Mouse (Mus musculus) liver, embryonic 14.5 days (tissue): ENCODE measurements around the gene Fxyd7. TPM values are rescaled to one million over a fixed set of nuclear protein-coding genes. Genes with fewer than 3 reads are reported as not detected.

Source experiments
- ATAC-seq: fragments of 200-750 bp; cut with Nextera tagmentation; 2 replicates; pipeline ENCODE4 v1.8.0; 2017; ENCODE audit warnings: moderate number of reproducible peaks, mild to moderate bottlenecking, moderate library complexity; ENCODE audit not compliant: insufficient read depth
- DNase-seq, 3 experiments: peaks; one replicate each; pipeline ENCODE4 v3.0.0-alpha.2; 2012 to 2013; ENCODE audit warnings: low read depth in 3 of 3, low spot score in 3 of 3
- H3K27ac ChIP-seq: fragments of 300-500 bp; sonication (generic); 2 replicates; pipeline ENCODE4 v1.5.1; 2014; ENCODE audit warnings: moderate library complexity, mild to moderate bottlenecking, control low read depth, inconsistent platforms
- H3K27me3 ChIP-seq: fragments of 300-500 bp; sonication (generic); 2 replicates; pipeline ENCODE4 v1.6.1; 2014; ENCODE audit warnings: mild to moderate bottlenecking, low read length, moderate library complexity; ENCODE audit not compliant: control insufficient read depth, insufficient read depth
- H3K36me3 ChIP-seq: fragments of 300-500 bp; sonication (generic); replicated peaks from 2 replicates; pipeline ENCODE4 v1.6.1; 2014; ENCODE audit warnings: low read depth; ENCODE audit not compliant: control insufficient read depth, insufficient read depth
- H3K4me1 ChIP-seq, 2 experiments: fragments of 200-500 bp in 1 of 2; fragments of 300-500 bp in 1 of 2; sonication (generic) in 1 of 2; replicated peaks; 2 replicates each; pipeline ENCODE4 v1.6.1; 2012 to 2014; ENCODE audit warnings: antibody characterized with exemption in 1 of 2, inconsistent platforms in 1 of 2, low read length in 1 of 2; ENCODE audit not compliant: control insufficient read depth in 2 of 2, insufficient read depth in 2 of 2
- H3K4me2 ChIP-seq: fragments of 300-500 bp; sonication (generic); 2 replicates; pipeline ENCODE4 v1.6.1; 2014; ENCODE audit warnings: low read depth, mild to moderate bottlenecking, control low read depth, moderate library complexity
- H3K4me3 ChIP-seq, 2 experiments: fragments of 200-500 bp in 1 of 2; fragments of 300-500 bp in 1 of 2; sonication (generic) in 1 of 2; 2 replicates each; pipeline ENCODE4 v1.5.1; 2012 to 2014; ENCODE audit warnings: low read depth in 2 of 2, low read length in 2 of 2, mild to moderate bottlenecking in 2 of 2, control low read depth in 1 of 2, inconsistent platforms in 1 of 2, moderate library complexity in 1 of 2; ENCODE audit not compliant: insufficient read depth in 1 of 2
- H3K9ac ChIP-seq: fragments of 300-500 bp; sonication (generic); replicated peaks from 2 replicates; pipeline ENCODE4 v1.6.1; 2014; ENCODE audit warnings: mild to moderate bottlenecking, control low read depth, moderate library complexity
- H3K9me3 ChIP-seq: fragments of 300-500 bp; sonication (generic); 2 replicates; pipeline ENCODE4 v1.6.1; 2016; ENCODE audit warnings: low read length, mixed read lengths; ENCODE audit not compliant: control insufficient read depth
- CTCF ChIP-seq: IDR thresholded peaks from 2 replicates; pipeline ENCODE4 v1.5.1; 2016; ENCODE audit warnings: antibody characterized with exemption, low read depth, control low read depth
- EP300 ChIP-seq: IDR thresholded peaks from 2 replicates; pipeline ENCODE4 v1.6.1; 2016; ENCODE audit warnings: antibody characterized with exemption, low read depth
- WGBS: fragments of 180-500 bp; shearing (Covaris S2); extraction: QIAGEN DNeasy Blood & Tissue Kit; methylation state at CpG from one replicate; pipeline ENCODE4 v1.1.7; 2014; ENCODE audit not compliant: insufficient replicate concordance; 5-methylcytosine and 5-hydroxymethylcytosine counted together
- microRNA-seq: library from miRNA; unstranded; fragments of <30 nt; microRNA quantifications from one replicate; pipeline ENCODE4, GENCODE M21; 2016
- polyA plus RNA-seq, 2 experiments: library from polyadenylated mRNA; depleted of rRNA in 1 of 2; stranded (reverse) in 1 of 2; unstranded in 1 of 2; fragments of >200 nt; fragmentation: Nextera tagmentation in 1 of 2; extraction: Ambion mirVana in 1 of 2; gene quantifications; 2 replicates each; pipeline versions ENCODE4 v1.2.1 to v1.2.3; 2012 to 2014

Fxyd7 gene
- polyA plus RNA-seq, 2 experiments: 0.21 to 0.23 TPM

GRCm38 (mm10) chr7:31000505-31001020 lies 50.7 kb downstream of the Fxyd7 start:
- no peaks in the 10 kb centered on the region for H3K27me3 ChIP-seq
- WGBS: 3% methylated on average over 7 of the region's 7 CpGs
- no peak overlapping the region for H3K27ac ChIP-seq
- DNase-seq: no peak
- H3K9ac ChIP-seq: no peak overlapping the region
- H3K36me3 ChIP-seq: no peaks in the 10 kb centered on the region
- no peak for ATAC-seq
- no peak overlapping the region for H3K4me3 ChIP-seq
- TF ChIP-seq CTCF (no peak), EP300 (no peak)
- H3K9me3 ChIP-seq: no peaks in the 10 kb centered on the region; the same call in 1 of the 2 replicates
- no peak overlapping the region for H3K4me2 ChIP-seq
- peaks cover 0 to 6% of the 10 kb centered on the region in 2 experiments; a peak in 2 of 4 replicates for H3K4me1 ChIP-seq

- DNase-seq: no peak
- H3K4me1 ChIP-seq: no peaks in the 10 kb centered on the region; a peak in 1 of 4 replicates
- no peak overlapping the region for H3K27ac ChIP-seq
- WGBS: 74% methylated on average over 2 of the region's 2 CpGs
- H3K36me3 ChIP-seq: no peaks in the 10 kb centered on the region
- no peak overlapping the region for H3K9ac ChIP-seq
- no peak overlapping the region for H3K4me3 ChIP-seq
- ATAC-seq: no peak
- no peak overlapping the region for H3K4me2 ChIP-seq
- no peaks in the 10 kb centered on the region; the same call in 1 of the 2 replicates for H3K9me3 ChIP-seq
- TF ChIP-seq CTCF (peak; percentile 36; the same call in 1 of the 2 replicates), EP300 (no peak)
- H3K27me3 ChIP-seq: no peaks in the 10 kb centered on the region
Observed at GRCm38 (mm10) chr7:30996491-30996890, 54.8 kb downstream of the Fxyd7 start.

- no peak overlapping the region for H3K4me3 ChIP-seq
- H3K36me3 ChIP-seq: no peaks in the 10 kb centered on the region
Observed at GRCm38 (mm10) chr7:30993986-30994385, 57.3 kb downstream of the Fxyd7 start.

More at GRCm38 (mm10) chr7:30993986-30994385, 57.3 kb downstream of the Fxyd7 start:
- WGBS: 80% methylated on average over 5 of the region's 5 CpGs
- Histone ChIP-seq H3K27me3 (no peaks in the 10 kb centered on the region), H3K4me1 (no peaks in the 10 kb centered on the region), H3K9ac (no peak overlapping the region), H3K4me2 (no peak overlapping the region), H3K27ac (no peak overlapping the region), H3K9me3 (no peaks in the 10 kb centered on the region; the same call in 1 of the 2 replicates)
- DNase-seq: no peak
- no peak for ATAC-seq
- TF ChIP-seq EP300 (no peak), CTCF (no peak)

Small RNA genes lying within 50 kb of the gene (microRNA-seq; reads per million reads assigned to microRNA genes)
- not detected for gene Mir7050

Other genes starting within 250 kb of the Fxyd7 start
- gene Ffar2, start 227.7 kb downstream of the Fxyd7 start, polyA plus RNA-seq (2012; rRNA removed): 0.36 and 0.41 TPM in 2 replicates
- 0.34 and 0.43 TPM in 2 replicates for gene Ffar2, start 227.7 kb downstream of the Fxyd7 start, polyA plus RNA-seq (2014; fragmentation: Nextera tagmentation; extraction: Ambion mirVana)
- not detected in 2 replicates for gene Ffar3, start 195.3 kb downstream of the Fxyd7 start, polyA plus RNA-seq (2012; rRNA removed)
- not detected in 2 replicates for gene Ffar3, start 195.3 kb downstream of the Fxyd7 start, polyA plus RNA-seq (2014; fragmentation: Nextera tagmentation; extraction: Ambion mirVana)
- 0.01 TPM in 1 of 2 replicates, not detected in the other for gene Ffar1, start 189.9 kb downstream of the Fxyd7 start, polyA plus RNA-seq (2012; rRNA removed)
- gene Ffar1, start 189.9 kb downstream of the Fxyd7 start, polyA plus RNA-seq (2014; fragmentation: Nextera tagmentation; extraction: Ambion mirVana): not detected in 2 replicates
- gene Cd22, start 171.1 kb downstream of the Fxyd7 start, polyA plus RNA-seq (2012; rRNA removed): 0.29 and 0.36 TPM in 2 replicates
- 0.24 and 0.62 TPM in 2 replicates for gene Cd22, start 171.1 kb downstream of the Fxyd7 start, polyA plus RNA-seq (2014; fragmentation: Nextera tagmentation; extraction: Ambion mirVana)
- gene Mag, start 136.6 kb downstream of the Fxyd7 start, polyA plus RNA-seq (2012; rRNA removed): 0.13 TPM in 2 replicates
- gene Mag, start 136.6 kb downstream of the Fxyd7 start, polyA plus RNA-seq (2014; fragmentation: Nextera tagmentation; extraction: Ambion mirVana): 0.11 TPM in 2 replicates
- not detected in 2 replicates for gene Hamp2, start 126.8 kb downstream of the Fxyd7 start, polyA plus RNA-seq (2012; rRNA removed)
- not detected in 2 replicates for gene Hamp2, start 126.8 kb downstream of the Fxyd7 start, polyA plus RNA-seq (2014; fragmentation: Nextera tagmentation; extraction: Ambion mirVana)
- gene Hamp, start 107.4 kb downstream of the Fxyd7 start, polyA plus RNA-seq (2012; rRNA removed): 17.2 and 22.5 TPM in 2 replicates
- 12.0 and 29.7 TPM in 2 replicates for gene Hamp, start 107.4 kb downstream of the Fxyd7 start, polyA plus RNA-seq (2014; fragmentation: Nextera tagmentation; extraction: Ambion mirVana)
- 34.1 and 50.6 TPM in 2 replicates for gene Usf2, start 94.7 kb downstream of the Fxyd7 start, polyA plus RNA-seq (2012; rRNA removed)
- 9.1 and 10.2 TPM in 2 replicates for gene Usf2, start 94.7 kb downstream of the Fxyd7 start, polyA plus RNA-seq (2014; fragmentation: Nextera tagmentation; extraction: Ambion mirVana)
- 14.3 and 17.4 TPM in 2 replicates for gene Lsr, start 78.0 kb downstream of the Fxyd7 start, polyA plus RNA-seq (2012; rRNA removed)
- 15.1 and 16.0 TPM in 2 replicates for gene Lsr, start 78.0 kb downstream of the Fxyd7 start, polyA plus RNA-seq (2014; fragmentation: Nextera tagmentation; extraction: Ambion mirVana)
- 1.5 and 2.0 TPM in 2 replicates for gene Fam187b, start 77.7 kb downstream of the Fxyd7 start, polyA plus RNA-seq (2012; rRNA removed)
- gene Fam187b, start 77.7 kb downstream of the Fxyd7 start, polyA plus RNA-seq (2014; fragmentation: Nextera tagmentation; extraction: Ambion mirVana): 2.5 and 2.6 TPM in 2 replicates
- gene Fxyd5, start 9.0 kb downstream of the Fxyd7 start, polyA plus RNA-seq (2012; rRNA removed): 10.1 and 14.6 TPM in 2 replicates
- gene Fxyd5, start 9.0 kb downstream of the Fxyd7 start, polyA plus RNA-seq (2014; fragmentation: Nextera tagmentation; extraction: Ambion mirVana): 15.1 and 20.4 TPM in 2 replicates
- gene Fxyd1, start 5.7 kb upstream of the Fxyd7 start, polyA plus RNA-seq (2012; rRNA removed): 33.0 and 50.6 TPM in 2 replicates
- gene Fxyd1, start 5.7 kb upstream of the Fxyd7 start, polyA plus RNA-seq (2014; fragmentation: Nextera tagmentation; extraction: Ambion mirVana): 61.9 and 62.5 TPM in 2 replicates
- gene Lgi4, start 7.9 kb upstream of the Fxyd7 start, polyA plus RNA-seq (2012; rRNA removed): 0.04 and 0.16 TPM in 2 replicates
- gene Lgi4, start 7.9 kb upstream of the Fxyd7 start, polyA plus RNA-seq (2014; fragmentation: Nextera tagmentation; extraction: Ambion mirVana): 0.10 TPM in 1 of 2 replicates, not detected in the other
- gene Fxyd3, start 25.2 kb upstream of the Fxyd7 start, polyA plus RNA-seq (2012; rRNA removed): 0.52 and 0.54 TPM in 2 replicates
- gene Fxyd3, start 25.2 kb upstream of the Fxyd7 start, polyA plus RNA-seq (2014; fragmentation: Nextera tagmentation; extraction: Ambion mirVana): 0.47 and 0.86 TPM in 2 replicates
- gene Hpn, start 63.8 kb upstream of the Fxyd7 start, polyA plus RNA-seq (2012; rRNA removed): 44.7 and 48.0 TPM in 2 replicates
- 43.3 and 44.8 TPM in 2 replicates for gene Hpn, start 63.8 kb upstream of the Fxyd7 start, polyA plus RNA-seq (2014; fragmentation: Nextera tagmentation; extraction: Ambion mirVana)
- 0.97 and 1.0 TPM in 2 replicates for gene Scn1b, start 75.5 kb upstream of the Fxyd7 start, polyA plus RNA-seq (2012; rRNA removed)
- 0.45 and 0.52 TPM in 2 replicates for gene Scn1b, start 75.5 kb upstream of the Fxyd7 start, polyA plus RNA-seq (2014; fragmentation: Nextera tagmentation; extraction: Ambion mirVana)
- 19.1 and 19.4 TPM in 2 replicates for gene Gramd1a, start 104.4 kb upstream of the Fxyd7 start, polyA plus RNA-seq (2012; rRNA removed)
- gene Gramd1a, start 104.4 kb upstream of the Fxyd7 start, polyA plus RNA-seq (2014; fragmentation: Nextera tagmentation; extraction: Ambion mirVana): 8.0 and 8.5 TPM in 2 replicates
- not detected in 2 replicates for gene Scgb2b2, start 239.0 kb upstream of the Fxyd7 start, polyA plus RNA-seq (2012; rRNA removed)
- gene Scgb2b2, start 239.0 kb upstream of the Fxyd7 start, polyA plus RNA-seq (2014; fragmentation: Nextera tagmentation; extraction: Ambion mirVana): not detected in 2 replicates
- gene Scgb1b2, start 240.4 kb upstream of the Fxyd7 start, polyA plus RNA-seq (2012; rRNA removed): not detected in 2 replicates
- gene Scgb1b2, start 240.4 kb upstream of the Fxyd7 start, polyA plus RNA-seq (2014; fragmentation: Nextera tagmentation; extraction: Ambion mirVana): not detected in 2 replicates